Mouse (Mus musculus) hindbrain, embryonic 15.5 days (tissue): ENCODE data around the gene Slc16a14. TPM values are rescaled to one million over a fixed set of nuclear protein-coding genes. Genes with fewer than 3 reads are reported as not detected.

ENCODE experiments used
- ATAC-seq: fragments of 200-750 bp; cut with Nextera tagmentation; 2 replicates; pipeline ENCODE4 v1.8.0; 2017; ENCODE audit warnings: low read depth, moderate number of reproducible peaks, moderate TSS enrichment; ENCODE audit not compliant: low FRiP score
- H3K27ac ChIP-seq: fragments of 300-500 bp; sonication (generic); replicated peaks from 2 replicates; pipeline ENCODE4 v1.5.1; 2015; ENCODE audit warnings: mild to moderate bottlenecking, inconsistent platforms
- H3K27me3 ChIP-seq: fragments of 300-500 bp; sonication (generic); 2 replicates; pipeline ENCODE4 v1.6.1; 2015; ENCODE audit warnings: control low read depth, inconsistent platforms
- H3K36me3 ChIP-seq: fragments of 300-500 bp; sonication (generic); 2 replicates; pipeline ENCODE4 v1.6.1; 2015; ENCODE audit warnings: control low read depth, inconsistent platforms
- H3K4me1 ChIP-seq: fragments of 300-500 bp; sonication (generic); replicated peaks from 2 replicates; pipeline ENCODE4 v1.6.1; 2015; ENCODE audit warnings: control low read depth, inconsistent platforms
- H3K4me2 ChIP-seq: fragments of 300-500 bp; sonication (generic); 2 replicates; pipeline ENCODE4 v1.6.1; 2015; ENCODE audit warnings: moderate library complexity, mild to moderate bottlenecking, inconsistent platforms
- H3K4me3 ChIP-seq: fragments of 300-500 bp; sonication (generic); 2 replicates; pipeline ENCODE4 v1.5.1; 2015; ENCODE audit warnings: mild to moderate bottlenecking, inconsistent platforms
- H3K9ac ChIP-seq: fragments of 300-500 bp; sonication (generic); 2 replicates; pipeline ENCODE4 v1.6.1; 2015; ENCODE audit warnings: inconsistent platforms
- H3K9me3 ChIP-seq: fragments of 300-500 bp; sonication (generic); 2 replicates; pipeline ENCODE4 v1.6.1; 2016; ENCODE audit warnings: control low read depth, inconsistent platforms
- WGBS: fragments of 180-500 bp; shearing (Covaris S2); methylation state at CpG from one replicate; pipeline ENCODE4 v1.1.7; 2015; 5-methylcytosine and 5-hydroxymethylcytosine counted together
- polyA plus RNA-seq: library from polyadenylated mRNA; unstranded; fragments of >200 nt; fragmentation: Nextera tagmentation; extraction: Ambion mirVana; gene quantifications from 2 replicates; pipeline ENCODE4 v1.2.1, GENCODE M21; 2015

Gene Slc16a14
- polyA plus RNA-seq, 1 experiment from 2014 or later: 13.1 TPM

GRCm38 (mm10) chr1:84879571-84880120 is 55.3 kb downstream of the Slc16a14 start:
- Histone ChIP-seq H3K4me3 (no peak overlapping the region), H3K27ac (no peak overlapping the region), H3K4me2 (no peak overlapping the region), H3K9me3 (no peaks in the 10 kb centered on the region), H3K4me1 (no peaks in the 10 kb centered on the region), H3K9ac (no peak overlapping the region), H3K36me3 (no peaks in the 10 kb centered on the region), H3K27me3 (no peaks in the 10 kb centered on the region)
- no peak for ATAC-seq
- 96% methylated on average over 8 of the region's 8 CpGs for WGBS

- 79% methylated on average over 2 of the region's 2 CpGs for WGBS
- no peak overlapping the region for H3K27ac ChIP-seq
- H3K9ac ChIP-seq: no peak overlapping the region
- no peaks in the 10 kb centered on the region for H3K4me1 ChIP-seq
- no peak overlapping the region for H3K4me3 ChIP-seq
- no peaks in the 10 kb centered on the region for H3K27me3 ChIP-seq
- H3K9me3 ChIP-seq: no peaks in the 10 kb centered on the region
- no peak for ATAC-seq
- H3K4me2 ChIP-seq: no peak overlapping the region
- no peaks in the 10 kb centered on the region for H3K36me3 ChIP-seq
Measured at GRCm38 (mm10) chr1:84877590-84877989, 57.3 kb downstream of the Slc16a14 start.

- no peak for ATAC-seq
- Histone ChIP-seq H3K4me2 (no peak overlapping the region), H3K27me3 (no peaks in the 10 kb centered on the region), H3K4me3 (no peak overlapping the region), H3K9me3 (no peaks in the 10 kb centered on the region), H3K9ac (no peak overlapping the region), H3K36me3 (no peaks in the 10 kb centered on the region), H3K4me1 (no peaks in the 10 kb centered on the region), H3K27ac (no peak overlapping the region)
- WGBS: 65% methylated on average over 4 of the region's 4 CpGs
Measured at GRCm38 (mm10) chr1:84872939-84873338, 62.0 kb downstream of the Slc16a14 start.

GRCm38 (mm10) chr1:84872105-84872504 is 62.8 kb downstream of the Slc16a14 start:
- 27% methylated on average over 3 of the region's 3 CpGs for WGBS
- H3K9ac ChIP-seq: no peak overlapping the region
- no peaks in the 10 kb centered on the region for H3K9me3 ChIP-seq
- ATAC-seq: no peak
- H3K27me3 ChIP-seq: no peaks in the 10 kb centered on the region
- H3K27ac ChIP-seq: no peak overlapping the region
- H3K36me3 ChIP-seq: no peaks in the 10 kb centered on the region
- H3K4me3 ChIP-seq: no peak overlapping the region
- no peak overlapping the region for H3K4me2 ChIP-seq
- H3K4me1 ChIP-seq: no peaks in the 10 kb centered on the region

GRCm38 (mm10) chr1:84871131-84871530 is 63.8 kb downstream of the Slc16a14 start:
- no peak overlapping the region for H3K9ac ChIP-seq
- H3K4me2 ChIP-seq: no peak overlapping the region
- H3K4me1 ChIP-seq: no peaks in the 10 kb centered on the region
- H3K4me3 ChIP-seq: no peak overlapping the region
- H3K27ac ChIP-seq: no peak overlapping the region
- no peaks in the 10 kb centered on the region for H3K9me3 ChIP-seq
- 78% methylated on average over 5 of the region's 6 CpGs for WGBS
- H3K36me3 ChIP-seq: no peaks in the 10 kb centered on the region
- no peaks in the 10 kb centered on the region for H3K27me3 ChIP-seq
- ATAC-seq: no peak

- ATAC-seq: 0 out of 2 replicates have a peak, but pooled peaks have one; percentile 15
Measured at GRCm38 (mm10) chr1:84869498-84869897, 65.4 kb downstream of the Slc16a14 start.

GRCm38 (mm10) chr1:84868841-84869240 is 66.1 kb downstream of the Slc16a14 start:
- no peak overlapping the region for H3K27ac ChIP-seq
- no peak overlapping the region for H3K4me3 ChIP-seq
- no peak overlapping the region for H3K9ac ChIP-seq
- H3K27me3 ChIP-seq: no peaks in the 10 kb centered on the region
- H3K9me3 ChIP-seq: no peaks in the 10 kb centered on the region
- peak; percentile 30; the same call in 1 of the 2 replicates for ATAC-seq
- H3K4me2 ChIP-seq: no peak overlapping the region
- H3K36me3 ChIP-seq: no peaks in the 10 kb centered on the region
- WGBS: 66% methylated on average over 4 of the region's 4 CpGs
- H3K4me1 ChIP-seq: no peaks in the 10 kb centered on the region

More at GRCm38 (mm10) chr1:84869498-84869897, 65.4 kb downstream of the Slc16a14 start:
- WGBS: 63% methylated on average over 7 of the region's 7 CpGs
- no peak overlapping the region for H3K27ac ChIP-seq
- H3K4me2 ChIP-seq: no peak overlapping the region
- no peaks in the 10 kb centered on the region for H3K4me1 ChIP-seq
- no peaks in the 10 kb centered on the region for H3K27me3 ChIP-seq
- no peak overlapping the region for H3K4me3 ChIP-seq
- no peaks in the 10 kb centered on the region for H3K36me3 ChIP-seq
- no peaks in the 10 kb centered on the region for H3K9me3 ChIP-seq
- no peak overlapping the region for H3K9ac ChIP-seq

GRCm38 (mm10) chr1:84868311-84868710 is 66.6 kb downstream of the Slc16a14 start:
- Histone ChIP-seq H3K4me1 (no peaks in the 10 kb centered on the region), H3K9me3 (no peaks in the 10 kb centered on the region), H3K4me3 (no peak overlapping the region), H3K4me2 (no peak overlapping the region), H3K9ac (no peak overlapping the region), H3K27ac (no peak overlapping the region), H3K36me3 (no peaks in the 10 kb centered on the region), H3K27me3 (no peaks in the 10 kb centered on the region)
- ATAC-seq: no peak

- Histone ChIP-seq H3K9ac (no peak overlapping the region), H3K4me2 (no peak overlapping the region), H3K4me3 (no peak overlapping the region), H3K27me3 (no peaks in the 10 kb centered on the region), H3K4me1 (no peaks in the 10 kb centered on the region), H3K36me3 (no peaks in the 10 kb centered on the region), H3K27ac (no peak overlapping the region), H3K9me3 (no peaks in the 10 kb centered on the region)
- 96% methylated on average over 3 of the region's 3 CpGs for WGBS
- no peak for ATAC-seq
Measured at GRCm38 (mm10) chr1:84866706-84867230, 68.2 kb downstream of the Slc16a14 start.

- no peaks in the 10 kb centered on the region for H3K36me3 ChIP-seq
- H3K27ac ChIP-seq: no peak overlapping the region
- H3K4me3 ChIP-seq: no peak overlapping the region
- H3K9ac ChIP-seq: no peak overlapping the region
- no peaks in the 10 kb centered on the region for H3K4me1 ChIP-seq
- ATAC-seq: no peak
- no peaks in the 10 kb centered on the region for H3K9me3 ChIP-seq
- 88% methylated on average over 6 of the region's 6 CpGs for WGBS
- H3K27me3 ChIP-seq: no peaks in the 10 kb centered on the region
- H3K4me2 ChIP-seq: no peak overlapping the region
Measured at GRCm38 (mm10) chr1:84866231-84866630, 68.7 kb downstream of the Slc16a14 start.

- Histone ChIP-seq H3K36me3 (no peaks in the 10 kb centered on the region), H3K9me3 (no peaks in the 10 kb centered on the region), H3K9ac (no peak overlapping the region), H3K4me2 (no peak overlapping the region), H3K4me3 (no peak overlapping the region), H3K27ac (no peak overlapping the region), H3K4me1 (no peaks in the 10 kb centered on the region), H3K27me3 (no peaks in the 10 kb centered on the region)
- no peak for ATAC-seq
- WGBS: 68% methylated on average over 2 of the region's 2 CpGs
Measured at GRCm38 (mm10) chr1:84864645-84865044, 70.3 kb downstream of the Slc16a14 start.

- H3K27ac ChIP-seq: no peak overlapping the region
- WGBS: 73% methylated on average over 1 of the region's 1 CpGs
- H3K27me3 ChIP-seq: no peaks in the 10 kb centered on the region
- no peaks in the 10 kb centered on the region for H3K36me3 ChIP-seq
- H3K9me3 ChIP-seq: no peaks in the 10 kb centered on the region
- H3K4me3 ChIP-seq: no peak overlapping the region
- no peak overlapping the region for H3K4me2 ChIP-seq
- H3K9ac ChIP-seq: no peak overlapping the region
- H3K4me1 ChIP-seq: no peaks in the 10 kb centered on the region
- ATAC-seq: no peak
Measured at GRCm38 (mm10) chr1:84861255-84861630, 73.7 kb downstream of the Slc16a14 start.
